29 mouse cellular contexts compared by ENCODE assay signal in genomic region chr2:133152461-133152860, GRCm38 (mm10).
"Had no signal": no experiment of that assay in that cellular context is flagged by ENCODE, and none has a peak within 500 bp of the region (broad histone marks: within the 10 kb centered on the region; RNA-seq: fewer than 3 reads in every experiment).

No protein-coding gene starts in this region.

- H3K4me3 ChIP-seq: embryonic facial prominence, embryonic 10.5 days; embryonic facial prominence, embryonic 12.5 days; embryonic facial prominence, embryonic 13.5 days; embryonic facial prominence, embryonic 15.5 days; erythroblast, embryonic 14.5 days; forebrain, embryonic 10.5 days; forebrain, embryonic 12.5 days; forebrain, embryonic 13.5 days; forebrain, embryonic 15.5 days; gastrocnemius, adult 2 months; heart, adult 2 months had no signal

- DNase-seq: cerebellum, adult 2 months; cerebellum, adult 8-10 months; cerebellum, adult 9-10 months; cerebellum, adult 9-11 months; cerebellum, postnatal 10 days; cerebellum, postnatal 14 days; cerebellum, postnatal 25 days; cerebellum, postnatal 36 days; embryo, embryonic 11 days; forebrain, postnatal 0 days; gastrocnemius, adult 2 months; gastrocnemius, postnatal 10 days; gastrocnemius, postnatal 14 days; gastrocnemius, postnatal 25 days; gastrocnemius, postnatal 36 days; heart, adult 11 months; heart, adult 18-20 months; heart, adult 2 months had no signal

- H3K9ac ChIP-seq: embryonic facial prominence, embryonic 12.5 days; embryonic facial prominence, embryonic 13.5 days; embryonic facial prominence, embryonic 15.5 days; forebrain, embryonic 12.5 days; forebrain, embryonic 13.5 days; forebrain, embryonic 15.5 days; forebrain, postnatal 0 days had no signal

- ATAC-seq: forebrain, embryonic 13.5 days; forebrain, embryonic 14.5 days; forebrain, embryonic 15.5 days; forebrain, embryonic 16.5 days; forebrain, postnatal 0 days had no signal

- H3K36me3 ChIP-seq: embryonic facial prominence, embryonic 10.5 days; embryonic facial prominence, embryonic 12.5 days; embryonic facial prominence, embryonic 13.5 days; embryonic facial prominence, embryonic 15.5 days; forebrain, embryonic 10.5 days; forebrain, embryonic 12.5 days; forebrain, embryonic 15.5 days had no signal

- H3K4me1 ChIP-seq: embryonic facial prominence, embryonic 10.5 days; embryonic facial prominence, embryonic 12.5 days; embryonic facial prominence, embryonic 13.5 days; embryonic facial prominence, embryonic 15.5 days; forebrain, embryonic 10.5 days; forebrain, embryonic 12.5 days; forebrain, embryonic 13.5 days; forebrain, embryonic 15.5 days had no signal

- H3K27ac ChIP-seq: embryonic facial prominence, embryonic 10.5 days; embryonic facial prominence, embryonic 12.5 days; embryonic facial prominence, embryonic 13.5 days; embryonic facial prominence, embryonic 15.5 days; forebrain, embryonic 10.5 days; forebrain, embryonic 12.5 days; forebrain, embryonic 13.5 days; forebrain, embryonic 15.5 days; gastrocnemius, adult 2 months; heart, adult 2 months had no signal

- H3K4me2 ChIP-seq: embryonic facial prominence, embryonic 12.5 days; embryonic facial prominence, embryonic 13.5 days; embryonic facial prominence, embryonic 15.5 days; forebrain, embryonic 12.5 days; forebrain, embryonic 13.5 days; forebrain, embryonic 15.5 days had no signal

- H3K27me3 ChIP-seq: embryonic facial prominence, embryonic 12.5 days; embryonic facial prominence, embryonic 13.5 days; embryonic facial prominence, embryonic 15.5 days; forebrain, embryonic 12.5 days; forebrain, embryonic 13.5 days; forebrain, embryonic 15.5 days had no signal

- H3K9me3 ChIP-seq: embryonic facial prominence, embryonic 10.5 days; embryonic facial prominence, embryonic 12.5 days; embryonic facial prominence, embryonic 13.5 days; embryonic facial prominence, embryonic 15.5 days; forebrain, embryonic 10.5 days; forebrain, embryonic 12.5 days; forebrain, embryonic 13.5 days; forebrain, embryonic 15.5 days had no signal
